Mouse (Mus musculus) retina, postnatal 1 day (tissue): ENCODE data around the gene Rapgef6.
"Not testable (repeated sequence)": the region's sequence is repeated elsewhere in the genome, so short reads cannot be mapped to it uniquely, and the experiment has no call there.

Experiments used
- DNase-seq: peaks from one replicate; pipeline ENCODE4 v3.0.0-alpha.2; 2012

Gene Rapgef6

GRCm38 (mm10) chr11:54592585-54592984, 69.9 kb downstream of the Rapgef6 start:
- peak; percentile 8 for DNase-seq

DNA sequence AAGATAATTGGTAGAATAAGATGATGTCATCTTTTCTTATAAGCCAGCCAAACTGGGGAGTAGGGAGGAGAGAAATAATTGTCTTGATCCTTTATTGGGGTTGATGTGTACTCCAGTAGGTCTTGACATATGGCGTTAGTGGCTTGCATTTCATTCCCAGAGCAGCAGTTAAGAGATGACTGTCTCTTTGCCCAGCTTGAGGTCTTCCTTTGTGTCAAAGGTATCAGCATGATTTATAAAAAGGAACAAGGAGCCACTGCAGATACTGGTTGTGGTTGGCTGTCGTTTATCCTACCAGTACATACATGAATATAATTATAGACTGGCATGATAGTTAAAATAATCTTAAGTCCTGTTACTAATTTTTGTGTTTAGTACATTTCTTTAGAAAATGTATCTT, 71.4 kb downstream of the Rapgef6 start:
- no peak for DNase-seq

GRCm38 (mm10) chr11:54595053-54595452, 72.4 kb downstream of the Rapgef6 start:
- DNase-seq = no peak

GRCm38 (mm10) chr11:54595905-54596555, 73.4 kb downstream of the Rapgef6 start:
- peak; percentile 31 for DNase-seq

DNA sequence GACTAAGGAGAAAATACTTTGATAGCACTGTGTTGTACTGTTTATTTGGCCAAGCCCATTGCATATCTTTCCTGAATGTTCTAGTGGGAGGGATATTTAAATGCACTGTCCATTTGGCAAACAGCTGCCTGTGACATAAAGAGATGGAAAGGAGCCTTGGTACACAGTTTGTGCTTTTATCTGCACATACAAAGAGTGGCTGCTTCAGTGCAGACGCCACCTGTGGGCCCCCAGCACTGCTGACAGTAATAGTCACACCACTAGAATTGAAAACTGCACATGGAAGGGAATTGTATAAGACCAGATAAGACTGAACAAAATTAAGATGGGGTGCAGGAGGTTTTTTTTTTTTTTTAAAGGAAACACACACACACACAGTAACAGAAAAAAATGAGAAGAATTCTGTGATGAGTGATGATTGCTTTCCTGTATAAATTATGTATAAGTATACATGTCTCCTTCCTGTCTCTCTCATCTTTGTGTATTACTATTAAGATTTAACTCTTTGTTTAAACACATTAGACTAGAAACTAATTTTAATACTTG, 75.3 kb downstream of the Rapgef6 start:
- no peak for DNase-seq

- DNase-seq = no peak
Observed at GRCm38 (mm10) chr11:54601121-54601520, 78.5 kb downstream of the Rapgef6 start.

- not testable (repeated sequence) for DNase-seq
Observed at GRCm38 (mm10) chr11:54602764-54603163, 80.1 kb downstream of the Rapgef6 start.

- DNase-seq = no peak
Observed at GRCm38 (mm10) chr11:54604415-54604814, 81.8 kb downstream of the Rapgef6 start.

GRCm38 (mm10) chr11:54613628-54614027, 91.0 kb downstream of the Rapgef6 start:
- DNase-seq = no peak

GRCm38 (mm10) chr11:54614560-54614959, 91.9 kb downstream of the Rapgef6 start:
- DNase-seq = no peak

DNA sequence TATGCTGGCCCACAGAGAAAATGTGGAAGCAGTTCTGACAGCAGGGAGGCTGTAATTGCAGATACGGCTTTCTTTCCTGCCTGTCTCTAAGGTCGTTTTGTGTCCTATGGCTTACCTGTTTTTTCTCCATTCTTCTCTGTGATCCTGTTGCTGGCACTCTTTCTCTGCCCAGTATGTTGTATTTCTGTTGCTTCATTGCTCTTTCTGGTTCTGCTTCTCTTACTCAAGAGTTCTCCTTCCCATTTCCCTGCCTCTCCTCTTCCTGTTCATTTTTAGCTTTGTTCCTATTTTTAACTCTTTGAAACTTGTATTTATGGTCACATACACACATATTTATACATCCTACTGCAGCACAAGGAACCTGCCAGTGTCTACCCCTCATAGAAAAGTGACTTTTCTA, 96.2 kb downstream of the Rapgef6 start:
- no peak for DNase-seq

DNA sequence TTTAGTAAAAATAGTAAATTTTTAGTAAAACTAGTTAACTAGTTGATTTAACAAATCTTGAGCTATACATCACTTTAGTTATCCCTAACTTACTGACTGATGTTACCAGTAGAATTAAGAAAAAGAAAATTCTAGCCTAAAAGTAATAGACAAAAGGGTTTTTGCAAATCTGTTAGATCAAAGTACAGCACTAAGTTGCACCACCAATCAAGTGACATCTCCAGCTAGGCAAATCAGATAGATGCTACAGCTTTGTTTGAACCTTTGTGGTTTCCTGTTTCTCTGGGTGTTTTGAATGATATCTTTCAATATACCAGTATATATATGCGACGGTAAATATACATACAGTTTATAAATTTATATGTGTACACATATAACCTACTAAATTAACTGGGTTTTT, 99.1 kb downstream of the Rapgef6 start:
- DNase-seq = no peak

GRCm38 (mm10) chr11:54626905-54627304, 104.3 kb downstream of the Rapgef6 start:
- no peak for DNase-seq

DNA sequence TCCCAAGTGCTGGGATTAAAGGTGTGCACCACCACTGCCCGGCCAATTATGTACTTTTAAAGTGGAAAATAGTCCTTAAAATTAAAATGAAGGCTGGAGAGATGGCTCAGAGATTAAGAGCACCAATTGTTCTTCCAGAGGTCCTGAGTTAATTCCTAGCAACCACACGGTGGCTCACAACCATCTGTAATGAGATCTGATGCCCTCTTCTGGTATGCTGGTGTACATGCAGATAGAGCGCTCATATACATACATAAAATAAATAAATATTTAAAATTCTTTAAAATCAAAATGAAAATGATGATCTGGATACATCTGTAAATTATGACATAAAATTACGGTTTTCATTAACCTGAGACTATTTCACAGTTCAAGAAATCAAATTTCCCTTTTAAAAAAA, 123.8 kb downstream of the Rapgef6 start:
- no peak for DNase-seq

DNA sequence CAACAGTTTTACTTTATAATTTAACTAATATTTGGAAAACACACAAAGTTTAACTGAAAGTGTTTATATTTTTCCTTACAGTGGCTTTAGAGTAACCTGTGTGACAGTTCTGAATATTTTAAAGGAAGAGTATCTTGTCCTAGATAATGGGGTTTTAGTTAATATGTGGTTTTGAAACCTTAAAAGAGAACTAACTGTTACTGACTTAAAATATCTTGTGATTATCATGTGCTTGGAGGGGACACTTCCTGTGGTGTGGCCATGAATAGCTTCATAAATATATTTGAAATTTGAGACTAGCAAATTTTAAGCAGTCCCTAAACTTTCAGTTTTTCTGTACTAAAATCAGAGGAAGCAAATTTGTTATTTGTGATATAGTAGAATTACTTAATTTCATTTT, 125.9 kb downstream of the Rapgef6 start:
- no peak for DNase-seq

- DNase-seq = no peak
Observed at GRCm38 (mm10) chr11:54655420-54655819, 132.8 kb downstream of the Rapgef6 start.

- DNase-seq = no peak
Observed at GRCm38 (mm10) chr11:54673575-54674298, 151.1 kb downstream of the Rapgef6 start.

GRCm38 (mm10) chr11:54675792-54676489, 153.3 kb downstream of the Rapgef6 start:
- DNase-seq = no peak

DNA sequence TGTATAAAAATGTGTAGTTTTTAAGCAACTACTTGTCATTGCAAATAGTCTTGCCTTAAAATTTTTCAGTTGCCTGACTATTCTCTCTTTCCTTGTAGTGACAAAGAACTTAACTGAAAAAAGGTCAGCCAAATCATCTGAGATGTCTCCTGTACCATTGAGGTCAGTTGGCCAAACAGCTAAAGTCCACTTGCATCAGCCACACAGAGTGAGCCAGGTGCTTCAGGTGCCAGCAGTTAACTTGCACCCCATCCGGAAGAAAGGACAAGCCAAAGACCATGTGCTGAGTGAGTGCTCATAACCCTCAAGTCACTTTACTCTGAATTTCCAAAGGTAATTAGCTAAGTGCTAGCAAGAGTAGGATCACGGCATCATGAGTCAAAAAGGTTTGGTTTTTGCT, 156.5 kb downstream of the Rapgef6 start:
- no peak for DNase-seq

- DNase-seq = no peak
Observed at GRCm38 (mm10) chr11:54684831-54685230, 162.2 kb downstream of the Rapgef6 start.

DNA sequence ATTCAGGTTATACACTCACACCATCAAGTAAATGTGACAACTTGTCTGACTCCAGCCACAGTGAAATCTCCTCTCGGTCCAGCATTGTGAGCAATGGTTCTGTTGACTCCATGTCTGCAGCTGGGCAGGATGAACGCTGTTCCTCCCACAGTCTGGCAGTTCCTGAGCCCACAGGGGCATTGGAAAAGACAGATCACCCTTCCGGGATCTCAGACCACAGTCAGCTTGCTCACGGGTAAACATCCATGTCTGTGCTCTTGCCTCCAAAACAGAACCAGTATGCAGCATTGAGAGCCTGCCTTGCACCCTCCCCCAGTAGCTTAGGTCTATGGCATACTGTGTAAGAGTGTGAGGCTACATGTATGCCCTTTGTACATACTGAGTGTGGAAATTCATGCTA, 167.5 kb downstream of the Rapgef6 start:
- no peak for DNase-seq

GRCm38 (mm10) chr11:54691179-54691578, 168.5 kb downstream of the Rapgef6 start:
- no peak for DNase-seq

DNA sequence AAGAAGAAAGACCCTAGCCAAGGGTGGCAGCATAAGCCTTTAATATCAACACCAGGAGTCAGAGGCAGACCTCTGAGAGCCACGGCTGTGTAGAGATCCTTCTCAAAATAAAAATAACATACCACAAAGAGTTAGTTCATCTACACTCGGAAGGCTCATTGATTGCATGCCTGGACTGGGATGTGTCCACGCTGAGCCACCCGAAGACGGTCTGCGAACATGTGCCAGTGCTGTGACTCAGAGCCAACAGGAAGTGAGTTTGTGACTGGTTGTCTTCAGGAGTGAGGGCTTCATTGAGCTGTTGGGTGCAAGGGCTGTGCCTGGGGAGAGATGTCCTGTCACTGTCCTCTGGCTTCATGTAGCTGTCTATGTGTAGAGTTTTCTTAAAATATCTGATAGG, 171.0 kb downstream of the Rapgef6 start:
- no peak for DNase-seq

DNA sequence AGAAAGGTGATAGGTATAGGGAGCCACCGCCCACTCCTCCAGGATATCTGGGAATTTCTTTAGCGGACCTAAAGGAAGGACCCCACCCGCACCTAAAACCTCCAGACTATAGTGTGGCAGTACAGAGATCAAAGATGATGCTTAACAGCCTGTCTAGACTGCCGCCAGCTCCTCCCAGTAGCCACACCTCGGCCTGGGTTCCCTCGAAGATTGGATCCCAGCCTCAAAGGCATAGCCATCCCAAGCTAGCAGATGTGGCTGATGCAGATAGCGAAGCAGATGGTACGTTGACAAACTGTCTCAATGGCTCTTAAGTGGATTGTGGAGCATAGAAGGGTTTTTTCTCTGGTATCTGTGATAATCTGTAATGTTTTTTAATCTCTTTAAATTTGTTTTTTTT, 171.6 kb downstream of the Rapgef6 start:
- DNase-seq = peak; percentile 27
